Mouse (Mus musculus) stomach, postnatal 0 days (tissue): Measurements from ENCODE around the gene Il12a.

Experiments used
- CTCF ChIP-seq: IDR thresholded peaks from 2 replicates; pipeline ENCODE4 v1.5.1; 2016; ENCODE audit warnings: antibody characterized with exemption, low read depth, mild to moderate bottlenecking, moderate library complexity
- EP300 ChIP-seq: optimal IDR thresholded peaks from 2 replicates; pipeline ENCODE3; 2016; ENCODE audit warnings: antibody characterized with exemption

DNA sequence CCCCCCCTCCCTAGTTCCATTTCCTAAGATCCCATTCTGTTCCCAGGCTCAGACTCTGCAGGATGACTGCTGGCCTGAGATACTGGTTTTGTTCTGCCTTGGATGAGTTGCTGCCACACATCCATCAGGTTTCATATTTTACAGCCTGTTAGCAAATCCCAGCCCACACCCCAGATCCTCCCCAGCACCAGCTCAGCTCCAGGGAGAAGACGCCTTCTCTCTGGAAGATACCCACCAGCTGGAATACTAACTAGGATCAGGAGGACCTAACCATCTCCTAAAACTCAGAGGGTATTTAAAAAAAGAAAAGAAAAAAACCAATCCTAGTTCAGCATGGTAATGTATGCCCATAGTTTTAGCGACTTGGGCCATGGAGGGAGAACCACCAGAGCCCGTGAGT, 40.2 kb upstream of the Il12a start:
- no peak for TF ChIP-seq CTCF
- TF ChIP-seq EP300, result no peak
